Mouse (Mus musculus): ENCODE results near the gene Vmn2r112. TPM values are rescaled to one million over a fixed set of nuclear protein-coding genes. Genes with fewer than 3 reads are reported as not detected.
"Not testable (repeated sequence)": the region's sequence is repeated elsewhere in the genome, so short reads cannot be mapped to it uniquely, and the experiment has no call there.

Gene Vmn2r112
- total RNA-seq (2014; fragmentation: Nextera tagmentation) (not detected in 2 replicates), total RNA-seq (2017) (0.12 and 0.22 TPM in 2 replicates), polyA plus RNA-seq (2012) (0.01 TPM in 1 of 2 replicates, not detected in the other)

GRCm38 (mm10) chr17:22600651-22601050 is at the start of gene Vmn2r112:
Gene Vmn2r112, plus strand, starts transcription at chr17:22600951.
- not testable (repeated sequence) for H3K27me3 ChIP-seq (ENCODE audit: insufficient read depth, low read length); H3K4me3 ChIP-seq (ENCODE audit: low read depth, low read length); H3K4me1 ChIP-seq (ENCODE audit: insufficient read depth, low read depth, low read length); H3K36me3 ChIP-seq (replicated peaks); H3K9me3 ChIP-seq (replicated peaks); DNase-seq (ENCODE audit: low spot score); ATAC-seq (ENCODE audit: extremely low read depth, insufficient number of reproducible peaks, low FRiP score, poor library complexity, severe bottlenecking)

DNA sequence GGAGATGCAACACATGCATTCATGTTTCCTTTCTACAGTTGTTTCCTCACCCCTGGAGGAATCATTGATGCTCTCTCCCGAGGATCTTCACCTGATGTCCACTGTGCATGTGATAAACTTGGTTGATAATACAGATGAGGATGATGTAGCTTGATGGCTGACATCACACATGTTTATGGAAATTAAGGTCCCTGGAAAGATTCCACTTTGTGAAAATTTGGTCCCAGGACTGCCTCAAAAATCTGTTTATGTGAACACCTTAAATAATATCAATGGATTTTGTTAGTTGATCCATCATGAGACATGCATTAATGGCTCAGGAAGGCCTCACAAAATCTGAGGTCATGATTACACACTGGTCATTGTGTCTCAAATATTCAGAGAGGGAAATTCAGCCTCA is 27.4 kb upstream of the Vmn2r112 start, which contains the start of gene Vmn2r111:
Vmn2r111 (minus strand) TSS at position 101 of the 400 bp plus-strand sequence.
- H3K27me3 ChIP-seq (ENCODE audit: insufficient read depth, low read length); H3K9me3 ChIP-seq (replicated peaks); H3K4me1 ChIP-seq (ENCODE audit: insufficient read depth, low read depth, low read length); H3K36me3 ChIP-seq (replicated peaks); H3K4me3 ChIP-seq (ENCODE audit: low read depth, low read length); DNase-seq (ENCODE audit: low spot score); ATAC-seq (ENCODE audit: extremely low read depth, insufficient number of reproducible peaks, low FRiP score, poor library complexity, severe bottlenecking): not testable (repeated sequence)

- Histone ChIP-seq H3K4me1 (ENCODE audit: insufficient read depth, low read depth, low read length) (no peaks in the 10 kb centered on the region), H3K27me3 (ENCODE audit: insufficient read depth, low read length) (no peaks in the 10 kb centered on the region), H3K9me3 (replicated peaks) (no peaks in the 10 kb centered on the region), H3K4me3 (ENCODE audit: low read depth, low read length) (no peak overlapping the region), H3K36me3 (replicated peaks) (no peaks in the 10 kb centered on the region)
- no peak for TF ChIP-seq GATA1 (IDR thresholded peaks at IDR 0.05; ENCODE audit: borderline replicate concordance, low read length)
- TF ChIP-seq POLR2AphosphoS5 (IDR thresholded peaks at IDR 0.05; ENCODE audit: insufficient replicate concordance, low read depth, low read length), result no peak
- no peak for TF ChIP-seq TAL1 (conservative IDR thresholded peaks at IDR 0.05; ENCODE audit: low read depth, low read length)
- TF ChIP-seq GATA2 (IDR thresholded peaks at IDR 0.05; ENCODE audit: borderline replicate concordance, low read depth, low read length), result no peak
- no peak for TF ChIP-seq CTCF (IDR thresholded peaks at IDR 0.05; ENCODE audit: low read depth, low read length)
- DNase-seq (ENCODE audit: low spot score) (no peak), ATAC-seq (ENCODE audit: extremely low read depth, insufficient number of reproducible peaks, low FRiP score, poor library complexity, severe bottlenecking) (peak; percentile 15; the same call in 1 of the 2 replicates)
Observed at GRCm38 (mm10) chr17:22630646-22631045, 29.9 kb downstream of the Vmn2r112 start.

Other genes with a start within 250 kb of the Vmn2r112 start
- gene Zfp944, start 239.6 kb upstream of the Vmn2r112 start, total RNA-seq (2014; fragmentation: Nextera tagmentation), result 23.7 and 33.4 TPM in 2 replicates
- 19.7 and 21.6 TPM in 2 replicates for gene Zfp944, start 239.6 kb upstream of the Vmn2r112 start, total RNA-seq (2017)
- 1.0 and 1.1 TPM in 2 replicates for gene Zfp944, start 239.6 kb upstream of the Vmn2r112 start, polyA plus RNA-seq (2012)
- 18.5 and 27.5 TPM in 2 replicates for gene Zfp758, start 239.5 kb upstream of the Vmn2r112 start, total RNA-seq (2014; fragmentation: Nextera tagmentation)
- gene Zfp758, start 239.5 kb upstream of the Vmn2r112 start, total RNA-seq (2017), result 20.6 and 23.3 TPM in 2 replicates
- gene Zfp758, start 239.5 kb upstream of the Vmn2r112 start, polyA plus RNA-seq (2012), result 0.09 and 0.23 TPM in 2 replicates
- 28.9 and 30.5 TPM in 2 replicates for gene Zfp946, start 176.7 kb upstream of the Vmn2r112 start, total RNA-seq (2014; fragmentation: Nextera tagmentation)
- 5.0 and 7.5 TPM in 2 replicates for gene Zfp946, start 176.7 kb upstream of the Vmn2r112 start, total RNA-seq (2017)
- 2.0 and 2.6 TPM in 2 replicates for gene Zfp946, start 176.7 kb upstream of the Vmn2r112 start, polyA plus RNA-seq (2012)
- not detected in 2 replicates for gene Vmn2r111, start 27.5 kb upstream of the Vmn2r112 start, total RNA-seq (2014; fragmentation: Nextera tagmentation)
- 0.06 and 0.11 TPM in 2 replicates for gene Vmn2r111, start 27.5 kb upstream of the Vmn2r112 start, total RNA-seq (2017)
- not detected in 2 replicates for gene Vmn2r111, start 27.5 kb upstream of the Vmn2r112 start, polyA plus RNA-seq (2012)

Measured in G1E (cell line).